9 mouse cellular contexts compared by ENCODE assay signal in genomic region chrX:16766156-16766555, GRCm38 (mm10). TPM values are rescaled to one million over a fixed set of nuclear protein-coding genes. Genes with fewer than 3 reads are reported as not detected.
DNase-seq lines count a peak whose midpoint lies in the region; ATAC-seq and TF ChIP-seq lines count a peak whose summit lies in the region.
"Had no signal": no experiment of that assay in that cellular context is flagged by ENCODE, and none has a peak within 500 bp of the region (broad histone marks: within the 10 kb centered on the region; RNA-seq: fewer than 3 reads in every experiment).

No protein-coding gene starts in this region.

- H3K27ac ChIP-seq in kidney, embryonic 15.5 days = no peak overlapping the region
- no peak overlapping the region for H3K27ac ChIP-seq in lung, postnatal 0 days (ENCODE audit: low read length)
- H3K27ac ChIP-seq: liver, embryonic 13.5 days had no signal

- no peak for ATAC-seq in kidney, embryonic 15.5 days (replicated peaks; ENCODE audit: low FRiP score)
- ATAC-seq in lung, postnatal 0 days = no peak

- no peaks in the 10 kb centered on the region for H3K4me1 ChIP-seq in kidney, embryonic 15.5 days
- no peaks in the 10 kb centered on the region for H3K4me1 ChIP-seq in lung, postnatal 0 days (ENCODE audit: insufficient read depth, low read depth, low read length)
- H3K4me1 ChIP-seq: liver, embryonic 13.5 days had no signal

- H3K9me3 ChIP-seq in kidney, embryonic 15.5 days (replicated peaks) = no peaks in the 10 kb centered on the region
- no peaks in the 10 kb centered on the region for H3K9me3 ChIP-seq in lung, postnatal 0 days (ENCODE audit: low read length)
- H3K9me3 ChIP-seq: liver, embryonic 13.5 days had no signal

- no peak overlapping the region for H3K4me3 ChIP-seq in kidney, embryonic 15.5 days (replicated peaks)
- H3K4me3 ChIP-seq in lung, postnatal 0 days (ENCODE audit: low read depth, low read length) = no peak overlapping the region
- H3K4me3 ChIP-seq: liver, embryonic 13.5 days had no signal

- no peaks in the 10 kb centered on the region for H3K27me3 ChIP-seq in kidney, embryonic 15.5 days
- no peaks in the 10 kb centered on the region for H3K27me3 ChIP-seq in lung, postnatal 0 days (replicated peaks; ENCODE audit: insufficient read depth, low read length)
- H3K27me3 ChIP-seq: liver, embryonic 13.5 days had no signal

- no peak overlapping the region for H3K4me2 ChIP-seq in kidney, embryonic 15.5 days
- H3K4me2 ChIP-seq in lung, postnatal 0 days (replicated peaks; ENCODE audit: low read depth, low read length) = no peak overlapping the region
- H3K4me2 ChIP-seq: liver, embryonic 13.5 days had no signal

- peak; percentile 60 for TF ChIP-seq CTCF in lung, postnatal 0 days (IDR thresholded peaks at IDR 0.05)

- WGBS in kidney, embryonic 15.5 days = 68% methylated on average over 4 of the region's 4 CpGs
- WGBS in lung, postnatal 0 days = 62% methylated on average over 4 of the region's 4 CpGs

- H3K36me3 ChIP-seq in kidney, embryonic 15.5 days = no peaks in the 10 kb centered on the region
- H3K36me3 ChIP-seq in lung, postnatal 0 days (ENCODE audit: insufficient read depth, low read length) = no peaks in the 10 kb centered on the region
- H3K36me3 ChIP-seq: liver, embryonic 13.5 days had no signal

- TF ChIP-seq EP300 in lung, postnatal 0 days (IDR thresholded peaks at IDR 0.05) = no peak

- intact Hi-C loops in gastrocnemius, postnatal 14 days (cut with DNase I; ENCODE audit: low total_unique reads) = no loop called here

- H3K9ac ChIP-seq in kidney, embryonic 15.5 days = no peak overlapping the region
- H3K9ac ChIP-seq in lung, postnatal 0 days (replicated peaks; ENCODE audit: low read depth) = no peak overlapping the region
- H3K9ac ChIP-seq: liver, embryonic 13.5 days had no signal

- DNase-seq in adrenal gland, postnatal 10 days = peak; percentile 16
- no peak for DNase-seq in adrenal gland, postnatal 25 days
- peak; percentile 6 for DNase-seq in kidney, adult 18-20 months
- peak; percentile 17 for DNase-seq in embryo, embryonic 11 days
- no peak for DNase-seq in lung, postnatal 0 days (ENCODE audit: low spot score)
- no peak for DNase-seq in gastrocnemius, postnatal 14 days
- no peak for DNase-seq in ovary, adult 18-20 months (ENCODE audit: low spot score)
- DNase-seq: liver, embryonic 13.5 days had no signal

RNA-seq across cellular contexts. Expression of gene Maob, which starts 51.0 kb away (rescaled TPM):
- total RNA-seq in adrenal gland, postnatal 10 days (2021) = 10 to 100 TPM; 24.5 to 33.7 TPM
- 15.1 and 16.1 TPM in 2 replicates for total RNA-seq in adrenal gland, postnatal 25 days (2021)
- 5.9 and 7.2 TPM in 2 replicates for polyA plus RNA-seq in kidney, embryonic 15.5 days (2015; fragmentation: Nextera tagmentation; extraction: Ambion mirVana)
- 29.1 and 44.2 TPM in 2 replicates for polyA plus RNA-seq in lung, postnatal 0 days (2015; fragmentation: Nextera tagmentation; extraction: Ambion mirVana)
- total RNA-seq in gastrocnemius, postnatal 14 days (2021) = 1 to 10 TPM; 1.7 to 2.1 TPM

Comparison
In these comparisons a context has a peak if more than half of its experiments do, and no peak if none do; other contexts are left out.
1. DNase-seq: peak in adrenal gland, postnatal 10 days (single experiment), kidney, adult 18-20 months (single experiment) and embryo, embryonic 11 days (single experiment); none in adrenal gland, postnatal 25 days (single experiment), lung, postnatal 0 days (single experiment), gastrocnemius, postnatal 14 days (single experiment) and ovary, adult 18-20 months (single experiment).